Mouse (Mus musculus): ENCODE results near the gene OR5BS1P.

GRCm38 (mm10) chr15:98504514-98504913 lies 34.8 kb downstream of the OR5BS1P start:
- TF ChIP-seq ZC3H11A (IDR thresholded peaks at IDR 0.05; ENCODE audit: borderline replicate concordance, low read depth, low read length) (no peak), MAFK (IDR thresholded peaks at IDR 0.05; ENCODE audit: insufficient read depth, low read depth, low read length) (no peak), CHD2 (IDR thresholded peaks at IDR 0.05; ENCODE audit: low read depth, low read length) (no peak), HCFC1 (IDR thresholded peaks at IDR 0.05; ENCODE audit: borderline replicate concordance, insufficient read depth, low read length) (no peak)

Measured in ES-E14 (cell line).